Mouse (Mus musculus): ENCODE measurements around the gene Pex5l.

Gene Pex5l

GRCm38 (mm10) chr3:32947486-32947885 lies 195.6 kb downstream of the Pex5l start:
- no peak for DNase-seq (ENCODE audit: low read depth)

DNA sequence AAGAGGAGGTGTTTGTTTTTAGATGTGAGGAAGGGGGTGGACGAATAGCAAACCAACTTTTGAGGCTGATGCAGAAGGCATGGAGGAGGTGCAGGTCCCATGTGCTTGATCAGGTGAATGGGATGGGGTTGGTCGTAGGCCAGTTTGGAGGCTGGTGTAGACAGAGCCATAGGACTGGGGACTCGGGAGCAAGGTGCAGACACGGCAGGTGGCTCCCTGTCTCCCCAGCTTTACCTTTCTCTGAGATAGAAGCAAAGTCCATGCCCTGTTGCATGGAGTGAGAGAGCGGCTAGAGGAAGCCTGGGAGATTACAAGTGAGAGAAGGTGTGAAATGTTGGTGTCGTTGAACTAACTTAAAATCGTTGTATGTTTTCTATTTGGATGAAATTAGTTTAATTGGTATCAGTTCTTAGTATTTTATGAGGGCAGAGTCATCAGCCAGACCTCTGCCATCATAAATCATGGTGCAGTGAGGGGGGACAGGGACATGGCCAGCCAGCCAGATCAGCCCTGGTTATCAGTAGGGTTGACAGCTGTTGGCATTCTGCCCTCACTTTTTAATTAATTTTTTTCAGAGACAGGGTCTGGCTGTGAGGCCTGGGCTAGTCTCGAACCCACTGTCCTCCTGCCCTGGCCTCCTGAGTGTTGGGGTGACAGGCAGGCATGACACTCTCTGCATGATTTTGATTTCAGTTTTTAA lies 203.1 kb downstream of the Pex5l start:
- no peak for DNase-seq (ENCODE audit: low read depth)

GRCm38 (mm10) chr3:32924168-32924567 lies 218.9 kb downstream of the Pex5l start:
- DNase-seq (ENCODE audit: low read depth): no peak

DNA sequence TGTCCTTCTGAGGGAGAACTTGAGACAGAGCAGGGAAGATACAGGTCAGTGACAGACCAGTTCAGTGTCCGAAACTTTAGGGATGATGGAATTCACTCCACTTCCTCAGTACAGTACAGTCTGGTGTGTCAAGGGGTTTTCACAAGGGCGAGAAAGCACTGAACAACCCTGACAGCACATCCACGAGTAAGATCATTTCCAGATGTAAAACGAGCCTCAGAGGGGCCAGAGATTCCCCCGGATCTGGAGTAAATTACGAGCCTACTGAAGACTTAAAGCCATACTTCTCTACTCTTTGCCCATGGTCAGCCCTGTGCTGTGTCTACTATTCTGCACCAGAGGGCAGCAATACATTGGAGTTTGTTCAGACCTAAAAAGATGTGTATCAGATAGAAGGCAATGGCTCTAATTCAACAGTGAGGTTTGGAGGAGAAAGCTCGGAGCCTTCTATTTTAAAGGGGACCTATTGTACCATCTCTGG lies 232.9 kb downstream of the Pex5l start:
- DNase-seq (ENCODE audit: low read depth): no peak

DNA sequence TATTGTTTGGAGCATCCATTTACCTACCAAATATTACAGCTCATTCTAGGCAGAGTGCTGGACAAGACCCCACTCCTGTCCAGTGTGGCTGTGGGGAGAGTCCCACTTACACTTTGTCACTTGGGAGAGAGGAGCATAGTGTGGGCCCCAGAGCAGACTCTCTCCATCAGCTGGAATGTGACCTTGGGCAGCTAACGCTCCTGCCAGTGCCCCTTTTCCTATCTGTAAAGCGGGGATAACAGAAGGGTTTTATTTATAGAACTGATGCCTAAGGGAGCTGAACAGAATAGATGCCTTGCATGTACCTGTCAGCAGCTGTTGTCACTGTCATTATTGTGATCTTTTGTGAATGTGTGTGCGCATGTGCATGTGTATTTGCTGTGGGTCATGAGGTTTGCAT lies 234.6 kb downstream of the Pex5l start:
- DNase-seq (ENCODE audit: low read depth): no peak

- DNase-seq (ENCODE audit: low read depth): no peak
Measured at GRCm38 (mm10) chr3:32905850-32906779, 236.9 kb downstream of the Pex5l start.

DNA sequence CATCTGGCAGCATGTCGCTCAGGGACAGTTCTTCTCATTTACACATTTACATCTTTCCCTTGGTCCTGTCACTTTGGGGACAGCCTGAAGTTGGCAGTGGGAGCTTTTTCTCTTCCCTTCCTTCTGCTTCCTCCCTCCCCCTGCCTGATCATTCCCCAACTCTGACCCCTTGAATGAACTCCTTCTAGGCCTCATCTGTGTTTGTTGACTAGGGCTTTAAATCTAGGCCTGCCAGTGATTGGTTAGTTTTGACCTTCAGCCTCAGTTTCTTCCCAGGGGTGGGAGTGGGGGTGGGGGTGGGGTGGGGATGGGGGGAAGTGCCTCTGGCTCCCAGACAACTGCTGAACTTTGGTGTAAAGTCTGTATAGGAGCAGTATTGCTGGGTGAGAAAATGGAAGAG lies 238.4 kb downstream of the Pex5l start:
- no peak for DNase-seq (ENCODE audit: low read depth)

- no peak for DNase-seq (ENCODE audit: low read depth)
Measured at GRCm38 (mm10) chr3:32903462-32903861, 239.6 kb downstream of the Pex5l start.

Measured in c-Kit-positive CD71-positive TER-119-negative erythroid progenitor cells, embryonic 14.5 days (primary cell).